Mouse (Mus musculus) erythroblast, embryonic 14.5 days (primary cell): ENCODE data around the gene Prf1. TPM values are rescaled to one million over a fixed set of nuclear protein-coding genes. Genes with fewer than 3 reads are reported as not detected.

Experiments
- H3K27me3 ChIP-seq: 2 replicates; pipeline ENCODE4 v1.6.1; 2012; ENCODE audit warnings: inconsistent platforms; ENCODE audit not compliant: control insufficient read depth
- H3K36me3 ChIP-seq: 2 replicates; pipeline ENCODE4 v1.6.1; 2012; ENCODE audit warnings: mild to moderate bottlenecking, inconsistent platforms; ENCODE audit not compliant: control insufficient read depth
- H3K4me1 ChIP-seq: 2 replicates; pipeline ENCODE4 v1.6.1; 2012; ENCODE audit warnings: inconsistent platforms; ENCODE audit not compliant: control insufficient read depth
- H3K4me3 ChIP-seq: replicated peaks from 2 replicates; pipeline ENCODE3; 2012; ENCODE audit warnings: moderate library complexity, mild to moderate bottlenecking, inconsistent platforms
- H3K9me3 ChIP-seq: 2 replicates; pipeline ENCODE4 v1.6.1; 2012; ENCODE audit warnings: low read length, inconsistent platforms, mixed read lengths; ENCODE audit not compliant: control insufficient read depth
- GATA1 ChIP-seq: IDR thresholded peaks from 2 replicates; pipeline ENCODE4 v1.6.1; 2012; ENCODE audit warnings: low read length, inconsistent platforms, mixed read lengths
- TAL1 ChIP-seq: IDR thresholded peaks from 3 replicates; pipeline ENCODE4 v1.6.1; 2012; ENCODE audit warnings: low read length, inconsistent platforms, mixed read lengths
- polyA plus RNA-seq: library from polyadenylated mRNA; stranded (reverse); fragments of >175 nt; gene quantifications from 2 replicates; pipeline ENCODE4 v1.2.3, GENCODE M21; 2012

The Prf1 gene
- not detected in 2 replicates for polyA plus RNA-seq

- no peaks in the 10 kb centered on the region for H3K9me3 ChIP-seq
- no peak for TF ChIP-seq GATA1
- TF ChIP-seq TAL1: no peak
- no peaks in the 10 kb centered on the region for H3K4me1 ChIP-seq
- H3K4me3 ChIP-seq: no peak within 1 kb of the TSS
- H3K36me3 ChIP-seq: no peaks in the 10 kb centered on the region
- H3K27me3 ChIP-seq: no peaks in the 10 kb centered on the region
Measured at GRCm38 (mm10) chr10:61297477-61297876, at the start of gene Prf1. TSS of gene Prf1 (plus strand) at chr10:61297833.

DNA sequence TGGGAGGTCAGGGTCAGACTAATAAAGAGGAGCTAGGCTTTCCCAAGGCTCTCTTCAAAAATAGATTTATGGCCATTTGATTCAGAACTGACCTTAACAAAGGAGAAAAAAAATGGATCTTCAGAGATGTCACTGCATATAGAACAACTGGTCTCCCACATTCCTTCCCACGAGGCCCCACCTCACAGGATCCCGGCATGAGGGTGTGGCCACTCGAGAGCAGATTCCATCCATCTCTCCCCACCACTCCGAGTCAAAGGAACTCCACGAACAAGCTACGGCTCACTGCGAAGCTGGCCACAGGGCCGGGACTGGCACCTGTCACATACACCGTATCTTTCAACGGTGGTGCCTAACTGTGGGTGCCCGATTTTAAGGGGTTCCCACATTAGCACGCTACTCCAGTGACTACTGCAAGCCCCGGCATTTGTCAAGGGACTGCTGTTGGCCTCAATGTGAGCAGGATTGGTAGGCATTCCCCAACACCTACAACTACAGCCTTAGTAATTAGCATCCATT is 49.0 kb upstream of the Prf1 start:
- Histone ChIP-seq H3K4me1 (no peaks in the 10 kb centered on the region), H3K9me3 (no peaks in the 10 kb centered on the region), H3K4me3 (no peak overlapping the region), H3K27me3 (no peaks in the 10 kb centered on the region), H3K36me3 (no peaks in the 10 kb centered on the region)
- TF ChIP-seq GATA1 (no peak), TAL1 (no peak)

DNA sequence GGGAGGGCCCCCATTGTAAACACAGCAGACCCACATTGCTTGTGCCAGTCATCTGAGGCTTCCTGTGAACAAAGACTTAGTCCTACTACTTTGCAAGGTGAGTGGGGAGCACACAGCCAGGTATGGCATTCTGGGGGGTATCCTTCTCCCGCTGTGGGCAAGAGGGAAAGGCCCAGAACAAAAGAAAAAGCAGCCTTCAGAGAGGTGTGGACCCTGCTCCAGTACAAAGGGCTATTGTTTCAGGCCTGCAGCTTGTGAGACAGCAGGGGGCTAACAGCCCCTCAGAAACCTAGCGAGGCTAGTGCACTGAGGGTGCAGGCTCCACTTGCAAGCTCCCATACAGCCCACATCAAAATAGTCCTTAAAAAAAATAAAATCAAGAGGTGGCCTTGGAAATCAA is 47.7 kb upstream of the Prf1 start:
- Histone ChIP-seq H3K36me3 (no peaks in the 10 kb centered on the region), H3K9me3 (no peaks in the 10 kb centered on the region), H3K4me1 (no peaks in the 10 kb centered on the region), H3K27me3 (no peaks in the 10 kb centered on the region), H3K4me3 (no peak overlapping the region)
- TF ChIP-seq TAL1 (no peak), GATA1 (no peak)

GRCm38 (mm10) chr10:61254761-61255160 is 42.9 kb upstream of the Prf1 start:
- H3K4me1 ChIP-seq: no peaks in the 10 kb centered on the region
- no peaks in the 10 kb centered on the region for H3K9me3 ChIP-seq
- H3K36me3 ChIP-seq: no peaks in the 10 kb centered on the region
- H3K4me3 ChIP-seq: no peak overlapping the region
- no peaks in the 10 kb centered on the region for H3K27me3 ChIP-seq
- no peak for TF ChIP-seq TAL1
- TF ChIP-seq GATA1: no peak

GRCm38 (mm10) chr10:61255190-61255589 is 42.4 kb upstream of the Prf1 start:
- H3K36me3 ChIP-seq: no peaks in the 10 kb centered on the region
- H3K27me3 ChIP-seq: no peaks in the 10 kb centered on the region
- TF ChIP-seq GATA1 (no peak), TAL1 (no peak)
- H3K4me3 ChIP-seq: no peak overlapping the region
- no peaks in the 10 kb centered on the region for H3K9me3 ChIP-seq
- no peaks in the 10 kb centered on the region for H3K4me1 ChIP-seq

DNA sequence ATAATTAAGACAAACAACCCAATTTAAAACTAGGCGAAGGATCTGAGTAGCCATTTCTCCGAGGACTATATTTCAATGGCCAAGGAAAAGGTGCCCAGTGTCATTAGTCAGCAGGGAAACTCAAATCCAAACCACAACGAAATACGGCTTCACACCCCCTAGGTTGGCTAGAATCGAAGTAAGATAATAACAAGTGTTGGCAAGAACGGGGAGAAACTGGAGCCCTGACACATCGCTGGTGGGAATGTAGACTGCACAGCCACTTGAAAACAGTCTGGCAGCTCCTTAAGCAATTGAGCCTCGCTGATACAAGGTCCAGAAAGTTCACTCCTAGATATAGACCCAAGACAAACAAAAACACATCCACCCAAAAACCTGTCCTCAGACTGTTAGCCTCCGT is 41.0 kb upstream of the Prf1 start:
- TF ChIP-seq TAL1 (no peak), GATA1 (no peak)
- H3K27me3 ChIP-seq: no peaks in the 10 kb centered on the region
- no peaks in the 10 kb centered on the region for H3K9me3 ChIP-seq
- H3K4me3 ChIP-seq: no peak overlapping the region
- no peaks in the 10 kb centered on the region for H3K36me3 ChIP-seq
- no peaks in the 10 kb centered on the region for H3K4me1 ChIP-seq

- H3K4me3 ChIP-seq: no peak overlapping the region
- no peaks in the 10 kb centered on the region for H3K36me3 ChIP-seq
- no peaks in the 10 kb centered on the region for H3K9me3 ChIP-seq
- no peaks in the 10 kb centered on the region for H3K27me3 ChIP-seq
- TF ChIP-seq TAL1: no peak
- no peak for TF ChIP-seq GATA1
- H3K4me1 ChIP-seq: no peaks in the 10 kb centered on the region
Measured at GRCm38 (mm10) chr10:61258131-61258530, 39.5 kb upstream of the Prf1 start.

- Histone ChIP-seq H3K4me1 (no peaks in the 10 kb centered on the region), H3K4me3 (no peak overlapping the region), H3K36me3 (no peaks in the 10 kb centered on the region), H3K9me3 (no peaks in the 10 kb centered on the region; the same call in 1 of the 2 replicates), H3K27me3 (no peaks in the 10 kb centered on the region)
- no peak for TF ChIP-seq TAL1
Measured at GRCm38 (mm10) chr10:61261229-61262156, 36.1 kb upstream of the Prf1 start.

GRCm38 (mm10) chr10:61263606-61264005 is 34.0 kb upstream of the Prf1 start:
- H3K4me3 ChIP-seq: no peak overlapping the region
- no peaks in the 10 kb centered on the region for H3K27me3 ChIP-seq
- H3K4me1 ChIP-seq: no peaks in the 10 kb centered on the region
- H3K36me3 ChIP-seq: no peaks in the 10 kb centered on the region
- no peaks in the 10 kb centered on the region; the same call in 1 of the 2 replicates for H3K9me3 ChIP-seq
- TF ChIP-seq TAL1 (no peak), GATA1 (no peak)

GRCm38 (mm10) chr10:61267378-61267777 is 30.3 kb upstream of the Prf1 start:
- Histone ChIP-seq H3K4me1 (no peaks in the 10 kb centered on the region), H3K27me3 (peaks cover 4% of the 10 kb centered on the region), H3K36me3 (no peaks in the 10 kb centered on the region), H3K4me3 (no peak overlapping the region), H3K9me3 (no peaks in the 10 kb centered on the region; the same call in 1 of the 2 replicates)
- TF ChIP-seq GATA1 (no peak), TAL1 (no peak)
